14 mouse cellular contexts compared by ENCODE assay signal in the genomic region with DNA sequence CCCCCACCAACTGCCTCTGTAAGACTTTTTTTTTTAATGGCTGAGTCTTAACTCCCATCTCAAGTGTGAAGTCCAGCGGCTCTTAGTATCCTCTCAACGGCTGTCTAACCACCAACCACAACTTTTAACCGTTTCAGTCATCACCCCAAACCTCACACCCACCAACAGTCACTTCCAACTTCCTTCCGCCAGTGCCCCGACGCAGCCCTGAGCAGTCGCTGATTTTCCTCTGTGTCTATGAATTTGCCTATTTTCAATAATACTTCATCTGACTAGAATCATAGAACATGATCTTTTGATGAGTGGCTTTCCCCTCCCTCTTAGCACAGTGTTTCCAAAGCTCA. TPM values are rescaled to one million over a fixed set of nuclear protein-coding genes. Genes with fewer than 3 reads are reported as not detected.
DNase-seq lines count a peak whose midpoint lies in the region; ATAC-seq and TF ChIP-seq lines count a peak whose summit lies in the region.
"Had no signal": no experiment of that assay in that cellular context is flagged by ENCODE, and none has a peak within 500 bp of the region (broad histone marks: within the 10 kb centered on the region; RNA-seq: fewer than 3 reads in every experiment).

No protein-coding gene starts in this region.

- no peak for ATAC-seq in liver, embryonic 13.5 days (ENCODE audit: low read depth)
- peak; percentile 18; the same call in 1 of the 2 replicates for ATAC-seq in neutrophil, adult 5-6 weeks (ENCODE audit: extremely low read depth, insufficient number of reproducible peaks, low FRiP score, poor library complexity, severe bottlenecking)
- no peak for ATAC-seq in forebrain, embryonic 11.5 days (replicated peaks; ENCODE audit: low FRiP score)
- no peak for ATAC-seq in intestine, embryonic 16.5 days

- H3K9me3 ChIP-seq in MEL (replicated peaks; ENCODE audit: insufficient read depth, low read length), result no peaks in the 10 kb centered on the region
- H3K9me3 ChIP-seq in liver, embryonic 13.5 days (replicated peaks), result no peaks in the 10 kb centered on the region
- no peaks in the 10 kb centered on the region for H3K9me3 ChIP-seq in embryonic facial prominence, embryonic 10.5 days
- H3K9me3 ChIP-seq in forebrain, embryonic 11.5 days (ENCODE audit: control insufficient read depth, low read length), result no peaks in the 10 kb centered on the region
- H3K9me3 ChIP-seq in intestine, embryonic 16.5 days (ENCODE audit: control insufficient read depth, low read length), result no peaks in the 10 kb centered on the region
- H3K9me3 ChIP-seq: hindbrain, embryonic 12.5 days; neural tube, embryonic 12.5 days had no signal

- TF ChIP-seq CTCF in MEL (IDR thresholded peaks at IDR 0.05 in 2 of 3, conservative IDR thresholded peaks at IDR 0.05 in 1 of 3; ENCODE audit: control insufficient read depth in 1 of 3, insufficient read depth in 1 of 3, low read depth in 2 of 3, low read length in 3 of 3, poor library complexity in 1 of 3, severe bottlenecking in 1 of 3), result no peak

- H3K9ac ChIP-seq in MEL (ENCODE audit: control insufficient read depth, low read depth, low read length, poor library complexity, severe bottlenecking), result peak overlapping the region; percentile 97
- no peak overlapping the region for H3K9ac ChIP-seq in liver, embryonic 13.5 days
- no peak overlapping the region for H3K9ac ChIP-seq in forebrain, embryonic 11.5 days (ENCODE audit: low read length)
- no peak overlapping the region for H3K9ac ChIP-seq in intestine, embryonic 16.5 days (ENCODE audit: low read depth, low read length)
- H3K9ac ChIP-seq: hindbrain, embryonic 12.5 days; neural tube, embryonic 12.5 days had no signal

- H3K36me3 ChIP-seq in MEL (ENCODE audit: control insufficient read depth in 1 of 2, insufficient read depth in 2 of 2, low read length in 2 of 2), result peaks cover 13 to 47% of the 10 kb centered on the region in 2 experiments
- H3K36me3 ChIP-seq in liver, embryonic 13.5 days, result no peaks in the 10 kb centered on the region
- H3K36me3 ChIP-seq in embryonic facial prominence, embryonic 10.5 days (replicated peaks), result peaks cover 20% of the 10 kb centered on the region
- no peaks in the 10 kb centered on the region for H3K36me3 ChIP-seq in forebrain, embryonic 11.5 days (ENCODE audit: control insufficient read depth, insufficient read depth, low read length)
- H3K36me3 ChIP-seq in intestine, embryonic 16.5 days (ENCODE audit: control insufficient read depth, insufficient read depth, low read length), result no peaks in the 10 kb centered on the region
- H3K36me3 ChIP-seq: hindbrain, embryonic 12.5 days; neural tube, embryonic 12.5 days had no signal

- H3K4me1 ChIP-seq in MEL (ENCODE audit: control insufficient read depth in 1 of 2, insufficient read depth in 2 of 2, low read length in 2 of 2), result peaks cover 14 to 36% of the 10 kb centered on the region in 2 experiments
- peaks cover 60% of the 10 kb centered on the region for H3K4me1 ChIP-seq in liver, embryonic 13.5 days (replicated peaks)
- H3K4me1 ChIP-seq in embryonic facial prominence, embryonic 10.5 days, result peaks cover 55% of the 10 kb centered on the region
- peaks cover 5% of the 10 kb centered on the region; the same call in 1 of the 2 replicates for H3K4me1 ChIP-seq in forebrain, embryonic 11.5 days (replicated peaks; ENCODE audit: control insufficient read depth, insufficient read depth, low read length)
- H3K4me1 ChIP-seq in intestine, embryonic 16.5 days (ENCODE audit: control insufficient read depth, insufficient read depth, low read length), result peaks cover 18% of the 10 kb centered on the region; the same call in 1 of the 2 replicates

- peak; percentile 69 for DNase-seq in CD4-positive helper T cell, adult 2 months (ENCODE audit: low read depth, low spot score)
- DNase-seq in MEL (ENCODE audit: low read depth, low spot score), result peak; percentile 93
- DNase-seq in liver, embryonic 13.5 days, result no peak
- DNase-seq in embryonic facial prominence, embryonic 10.5 days (ENCODE audit: low spot score), result no peak
- DNase-seq in forebrain, embryonic 11.5 days (ENCODE audit: low spot score), result no peak
- DNase-seq: cerebellum, postnatal 10 days; heart, adult 2 months; kidney, postnatal 10 days; right cerebral cortex, adult 18-20 months had no signal

- H3K79me2 ChIP-seq in MEL (ENCODE audit: control insufficient read depth, insufficient read depth, low read length, poor library complexity), result peaks cover 79% of the 10 kb centered on the region

- 19% methylated on average over 7 of the region's 7 CpGs for WGBS in liver, embryonic 13.5 days (ENCODE audit: insufficient replicate concordance)
- WGBS in embryonic facial prominence, embryonic 10.5 days, result 88% methylated on average over 7 of the region's 7 CpGs
- WGBS in forebrain, embryonic 11.5 days, result 94% methylated on average over 7 of the region's 7 CpGs
- WGBS in intestine, embryonic 16.5 days, result 77% methylated on average over 7 of the region's 7 CpGs

- TF ChIP-seq RAD21 in MEL (IDR thresholded peaks at IDR 0.05; ENCODE audit: low read depth, low read length), result no peak

- peak; percentile 97 to 99 for TF ChIP-seq EP300 in MEL (IDR thresholded peaks at IDR 0.05; ENCODE audit: low read depth in 1 of 2, low read length in 2 of 2)

- H3K4me2 ChIP-seq in liver, embryonic 13.5 days, result peak overlapping the region; percentile 39
- no peak overlapping the region for H3K4me2 ChIP-seq in forebrain, embryonic 11.5 days (ENCODE audit: low read depth, low read length, severe bottlenecking)
- no peak overlapping the region for H3K4me2 ChIP-seq in intestine, embryonic 16.5 days (ENCODE audit: low read depth, low read length)
- H3K4me2 ChIP-seq: hindbrain, embryonic 12.5 days; midbrain, embryonic 11.5 days; neural tube, embryonic 12.5 days had no signal

- H3K27ac ChIP-seq in MEL (ENCODE audit: control insufficient read depth, low read depth, low read length), result peak overlapping the region; percentile 95
- H3K27ac ChIP-seq in liver, embryonic 13.5 days, result peak overlapping the region; percentile 57; the same call in 1 of the 2 replicates
- H3K27ac ChIP-seq in embryonic facial prominence, embryonic 10.5 days (replicated peaks), result no peak overlapping the region
- no peak overlapping the region for H3K27ac ChIP-seq in forebrain, embryonic 11.5 days (ENCODE audit: low read depth, low read length)
- no peak overlapping the region for H3K27ac ChIP-seq in intestine, embryonic 16.5 days (ENCODE audit: low read length)
- H3K27ac ChIP-seq: heart, adult 2 months; hindbrain, embryonic 12.5 days; neural tube, embryonic 12.5 days had no signal

- peak overlapping the region; percentile 13 to 15; a peak in 3 of 4 replicates for H3K4me3 ChIP-seq in MEL (ENCODE audit: control insufficient read depth in 1 of 2, insufficient read depth in 1 of 2, low read depth in 2 of 2, low read length in 2 of 2)
- no peak overlapping the region for H3K4me3 ChIP-seq in liver, embryonic 13.5 days (replicated peaks)
- no peak overlapping the region for H3K4me3 ChIP-seq in embryonic facial prominence, embryonic 10.5 days
- H3K4me3 ChIP-seq in forebrain, embryonic 11.5 days (ENCODE audit: low read depth, low read length), result no peak overlapping the region
- no peak overlapping the region for H3K4me3 ChIP-seq in intestine, embryonic 16.5 days (ENCODE audit: low read length)
- H3K4me3 ChIP-seq: heart, adult 2 months; hindbrain, embryonic 12.5 days; neural tube, embryonic 12.5 days had no signal

- peak; percentile 4 to 38; a peak in 2 of 4 replicates for TF ChIP-seq POLR2A in MEL (IDR thresholded peaks at IDR 0.05; ENCODE audit: control insufficient read depth in 1 of 2, insufficient read depth in 1 of 2, low read depth in 1 of 2, low read length in 2 of 2, poor library complexity in 1 of 2)

- H3K27me3 ChIP-seq in MEL (ENCODE audit: control insufficient read depth in 1 of 2, insufficient read depth in 2 of 2, low read length in 2 of 2), result no peaks in the 10 kb centered on the region
- H3K27me3 ChIP-seq in liver, embryonic 13.5 days, result peaks cover 8% of the 10 kb centered on the region; the same call in 1 of the 2 replicates
- H3K27me3 ChIP-seq in embryonic facial prominence, embryonic 10.5 days (replicated peaks; ENCODE audit: low read depth, poor library complexity, severe bottlenecking), result no peaks in the 10 kb centered on the region
- no peaks in the 10 kb centered on the region for H3K27me3 ChIP-seq in forebrain, embryonic 11.5 days (ENCODE audit: control insufficient read depth, insufficient read depth, low read length)
- no peaks in the 10 kb centered on the region for H3K27me3 ChIP-seq in intestine, embryonic 16.5 days (replicated peaks; ENCODE audit: control insufficient read depth, insufficient read depth, low read length)
- H3K27me3 ChIP-seq: hindbrain, embryonic 12.5 days; neural tube, embryonic 12.5 days had no signal

TF ChIP-seq in MEL, 35 proteins besides CTCF, POLR2A, EP300 and RAD21 (continues in another document):
- TF ChIP-seq ZKSCAN1 (IDR thresholded peaks at IDR 0.05; ENCODE audit: low read depth, low read length), result no peak
- TF ChIP-seq CHD2 (IDR thresholded peaks at IDR 0.05; ENCODE audit: low read length), result no peak
- peak; percentile 49; the same call in 1 of the 2 replicates for TF ChIP-seq JUND (IDR thresholded peaks at IDR 0.05; ENCODE audit: low read depth, low read length)
- TF ChIP-seq MXI1 (IDR thresholded peaks at IDR 0.05; ENCODE audit: low read depth, low read length), result peak; percentile 56; the same call in 1 of the 2 replicates
- peak; percentile 59 for TF ChIP-seq RCOR1 (IDR thresholded peaks at IDR 0.05; ENCODE audit: low read depth, low read length)

RNA-seq across cellular contexts. Expression of gene Cmtm7, which starts 3.6 kb away (rescaled TPM):
- total RNA-seq in MEL (2012; rRNA removed), result 290 and 352 TPM in 2 replicates
- polyA plus RNA-seq in MEL (2012; ENCODE audit: insufficient read depth in 1 of 2, insufficient read length in 2 of 2, low read depth in 1 of 2, low replicate concordance in 2 of 2, missing spikeins in 1 of 2), result 100 to 1,000 TPM in 1 of 2 experiments, not detected in 1; 545 TPM
- polyA plus RNA-seq in liver, embryonic 13.5 days (2015; fragmentation: Nextera tagmentation; extraction: Ambion mirVana), result 52.4 and 59.5 TPM in 2 replicates
- total RNA-seq in neutrophil, adult 5-6 weeks (2017), result 130 and 159 TPM in 2 replicates
- 88.0 and 93.2 TPM in 2 replicates for polyA plus RNA-seq in embryonic facial prominence, embryonic 10.5 days (2016; fragmentation: Nextera tagmentation; extraction: Ambion mirVana)
- polyA plus RNA-seq in forebrain, embryonic 11.5 days (2014; fragmentation: Nextera tagmentation; extraction: Ambion mirVana), result 50.6 and 63.5 TPM in 2 replicates
- 82.5 and 86.6 TPM in 2 replicates for polyA plus RNA-seq in intestine, embryonic 16.5 days (2015; fragmentation: Nextera tagmentation; extraction: Ambion mirVana)

RNA-seq across cellular contexts. Expression of gene Cmtm6, which starts 47.1 kb away (rescaled TPM):
- 17.6 and 21.0 TPM in 2 replicates for total RNA-seq in MEL (2012; rRNA removed)
- 10 to 100 TPM in 1 of 2 experiments, not detected in 1; 21.7 TPM for polyA plus RNA-seq in MEL (2012; ENCODE audit: insufficient read depth in 1 of 2, insufficient read length in 2 of 2, low read depth in 1 of 2, low replicate concordance in 2 of 2, missing spikeins in 1 of 2)
- polyA plus RNA-seq in liver, embryonic 13.5 days (2015; fragmentation: Nextera tagmentation; extraction: Ambion mirVana), result 21.9 and 27.0 TPM in 2 replicates
- total RNA-seq in neutrophil, adult 5-6 weeks (2017), result 301 and 316 TPM in 2 replicates
- 29.5 and 32.8 TPM in 2 replicates for polyA plus RNA-seq in embryonic facial prominence, embryonic 10.5 days (2016; fragmentation: Nextera tagmentation; extraction: Ambion mirVana)
- polyA plus RNA-seq in forebrain, embryonic 11.5 days (2014; fragmentation: Nextera tagmentation; extraction: Ambion mirVana), result 26.9 and 27.2 TPM in 2 replicates
- polyA plus RNA-seq in intestine, embryonic 16.5 days (2015; fragmentation: Nextera tagmentation; extraction: Ambion mirVana), result 100 and 113 TPM in 2 replicates

Comparison
In these comparisons a context has a peak if more than half of its experiments do, and no peak if none do; other contexts are left out.
1. DNase-seq: peak in CD4-positive helper T cell, adult 2 months (single experiment) and MEL (single experiment); none in liver, embryonic 13.5 days (single experiment), embryonic facial prominence, embryonic 10.5 days (single experiment) and forebrain, embryonic 11.5 days (single experiment).
2. H3K27ac ChIP-seq: peak in MEL (single experiment) and liver, embryonic 13.5 days (single experiment); none in embryonic facial prominence, embryonic 10.5 days (single experiment), forebrain, embryonic 11.5 days (single experiment) and intestine, embryonic 16.5 days (single experiment).
3. H3K4me3 ChIP-seq: peak in MEL (2 of 2); none in liver, embryonic 13.5 days (single experiment), embryonic facial prominence, embryonic 10.5 days (single experiment), forebrain, embryonic 11.5 days (single experiment) and intestine, embryonic 16.5 days (single experiment).